Mouse (Mus musculus): ENCODE data around the gene Olfr229.
"Not testable (repeated sequence)": the region's sequence is repeated elsewhere in the genome, so short reads cannot be mapped to it uniquely, and the experiment has no call there.

The Olfr229 gene

GRCm38 (mm10) chr9:39907036-39907435, at the start of gene Olfr229:
Gene Olfr229 (plus strand): TSS chr9:39907336.
- DNase-seq = no peak

- no peak for DNase-seq
These were observed 41.0 kb upstream of the Olfr229 start, which contains the start of gene Olfr972 for GRCm38 (mm10) chr9:39866122-39866521. Gene Olfr972 (plus strand): TSS chr9:39866422.

GRCm38 (mm10) chr9:39871986-39872385, 35.1 kb upstream of the Olfr229 start:
- not testable (repeated sequence) for DNase-seq

GRCm38 (mm10) chr9:39877541-39878396, 29.4 kb upstream of the Olfr229 start:
- not testable (repeated sequence) for DNase-seq

- DNase-seq = no peak
These were observed 2.0 kb upstream of the Olfr229 start for GRCm38 (mm10) chr9:39905106-39905505.

- no peak for DNase-seq
These were observed 2.8 kb downstream of the Olfr229 start for GRCm38 (mm10) chr9:39909939-39910338.

GRCm38 (mm10) chr9:39927975-39928836, 21.1 kb downstream of the Olfr229 start:
- DNase-seq = not testable (repeated sequence)

GRCm38 (mm10) chr9:39928837-39929236, 21.7 kb downstream of the Olfr229 start:
- not testable (repeated sequence) for DNase-seq

GRCm38 (mm10) chr9:39937201-39937600, 30.1 kb downstream of the Olfr229 start, which contains the start of gene Olfr974:
Gene Olfr974 (plus strand): TSS chr9:39937501.
- DNase-seq = no peak

- DNase-seq = no peak
These were observed 44.8 kb downstream of the Olfr229 start, which contains the start of gene Olfr975 for GRCm38 (mm10) chr9:39951946-39952345. Gene Olfr975 (minus strand): TSS chr9:39952046.

GRCm38 (mm10) chr9:39961033-39961432, 53.9 kb downstream of the Olfr229 start, which contains the start of gene Olfr976:
Gene Olfr976 (minus strand): TSS chr9:39961133.
- not testable (repeated sequence) for DNase-seq
